Mouse (Mus musculus): ENCODE measurements at regions not wholly inside any gene's neighbourhood (a gene's known extent, or its start where the extent isn't known, plus 50 kb on each side); places are given as distances from the start of the nearest gene placed in this dataset.

DNA sequence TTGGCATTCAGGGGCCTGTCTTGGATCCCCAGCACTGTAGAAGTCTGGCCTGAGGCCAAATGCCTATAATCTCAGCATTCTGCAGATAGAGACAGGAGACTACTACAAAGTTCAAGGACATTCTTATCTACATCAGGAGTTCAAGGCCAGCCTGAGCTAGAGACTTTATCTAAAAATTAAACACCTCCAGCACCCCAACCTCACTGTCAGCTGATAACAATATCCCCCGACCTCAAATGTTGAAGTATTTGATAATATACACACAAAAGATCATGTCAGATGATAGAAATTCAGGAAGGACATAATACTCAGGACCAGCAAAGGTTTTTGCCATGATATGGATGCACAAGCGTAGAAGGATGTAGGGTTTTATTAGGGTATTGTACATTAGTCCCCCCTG, 228.2 kb upstream of the Myocd start:
- Histone ChIP-seq H3K4me1 (ENCODE audit: insufficient read depth, low read length) (peaks cover 11% of the 10 kb centered on the region; the same call in 1 of the 2 replicates), H3K36me3 (ENCODE audit: insufficient read depth, low read length) (no peaks in the 10 kb centered on the region), H3K27ac (ENCODE audit: low read length) (no peak overlapping the region), H3K4me2 (replicated peaks; ENCODE audit: low read depth, low read length) (no peak overlapping the region), H3K27me3 (ENCODE audit: insufficient read depth, low read length) (no peaks in the 10 kb centered on the region), H3K9me3 (ENCODE audit: low read length) (no peaks in the 10 kb centered on the region), H3K9ac (replicated peaks; ENCODE audit: low read length) (no peak overlapping the region), H3K4me3 (ENCODE audit: low read length) (no peak overlapping the region)
- 76% methylated on average over 2 of the region's 2 CpGs for WGBS
- ATAC-seq (ENCODE audit: low FRiP score, low TSS enrichment), result no peak

- Histone ChIP-seq H3K9me3 (ENCODE audit: low read length) (no peaks in the 10 kb centered on the region), H3K4me1 (ENCODE audit: insufficient read depth, low read length) (peaks cover 11% of the 10 kb centered on the region; the same call in 1 of the 2 replicates), H3K27me3 (ENCODE audit: insufficient read depth, low read length) (no peaks in the 10 kb centered on the region), H3K27ac (ENCODE audit: low read length) (no peak overlapping the region), H3K4me3 (ENCODE audit: low read length) (no peak overlapping the region), H3K4me2 (replicated peaks; ENCODE audit: low read depth, low read length) (no peak overlapping the region), H3K36me3 (ENCODE audit: insufficient read depth, low read length) (no peaks in the 10 kb centered on the region), H3K9ac (replicated peaks; ENCODE audit: low read length) (no peak overlapping the region)
- WGBS, result 91% methylated on average over 6 of the region's 6 CpGs
- ATAC-seq (ENCODE audit: low FRiP score, low TSS enrichment), result no peak
These were observed 227.6 kb upstream of the Myocd start for GRCm38 (mm10) chr11:65497415-65497814.

DNA sequence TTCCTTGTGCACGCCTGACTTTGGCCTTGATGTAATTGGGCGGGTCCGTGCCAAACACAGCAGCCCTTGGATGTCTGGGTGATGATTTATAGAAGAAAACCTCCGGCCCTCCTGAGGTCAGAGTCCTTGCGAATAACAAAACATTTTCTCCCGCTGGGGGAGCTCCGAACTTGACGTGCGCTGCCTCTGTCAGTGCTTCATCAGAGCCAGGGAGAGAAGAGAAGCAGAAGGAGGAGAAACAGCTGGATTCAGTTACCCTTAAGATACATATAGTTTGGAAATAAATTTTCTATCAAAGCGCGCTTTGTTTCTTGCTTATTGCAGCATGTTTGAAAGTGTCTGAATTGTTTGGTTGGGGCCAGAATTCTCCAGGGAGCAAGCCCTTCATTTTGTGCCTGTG, 225.2 kb upstream of the Myocd start:
- Histone ChIP-seq H3K9ac (replicated peaks; ENCODE audit: low read length) (no peak overlapping the region), H3K27ac (ENCODE audit: low read length) (no peak overlapping the region), H3K4me3 (ENCODE audit: low read length) (no peak overlapping the region; the same call in 1 of the 2 replicates), H3K36me3 (ENCODE audit: insufficient read depth, low read length) (no peaks in the 10 kb centered on the region), H3K4me1 (ENCODE audit: insufficient read depth, low read length) (peaks cover 11% of the 10 kb centered on the region; the same call in 1 of the 2 replicates), H3K9me3 (ENCODE audit: low read length) (no peaks in the 10 kb centered on the region), H3K27me3 (ENCODE audit: insufficient read depth, low read length) (no peaks in the 10 kb centered on the region), H3K4me2 (replicated peaks; ENCODE audit: low read depth, low read length) (peak overlapping the region; percentile 21)
- peak; percentile 80 for ATAC-seq (ENCODE audit: low FRiP score, low TSS enrichment)
- 8% methylated on average over 11 of the region's 11 CpGs for WGBS

DNA sequence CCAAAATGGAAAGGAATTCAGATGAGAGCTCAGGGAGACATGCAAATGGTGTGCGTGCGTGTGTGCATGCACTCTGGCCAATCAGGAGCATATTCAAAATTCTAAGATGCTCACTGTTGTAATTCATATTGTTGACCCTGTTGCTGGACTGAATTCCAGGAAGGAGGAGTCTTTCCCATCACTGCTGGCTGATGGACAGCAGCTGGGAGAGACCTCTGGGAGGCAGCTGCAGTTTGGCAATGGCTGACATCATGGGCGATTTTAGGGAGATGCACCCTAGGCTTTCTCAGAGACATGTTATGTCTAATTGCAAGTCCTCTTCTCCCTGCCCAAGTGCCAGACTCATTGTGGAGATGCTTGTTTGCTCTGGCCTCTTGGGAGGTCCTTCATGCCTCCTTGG, 220.6 kb upstream of the Myocd start:
- Histone ChIP-seq H3K4me1 (ENCODE audit: insufficient read depth, low read length) (peaks cover 8% of the 10 kb centered on the region; the same call in 1 of the 2 replicates), H3K9me3 (ENCODE audit: low read length) (peaks cover 2% of the 10 kb centered on the region; the same call in 1 of the 2 replicates), H3K27me3 (ENCODE audit: insufficient read depth, low read length) (no peaks in the 10 kb centered on the region), H3K4me2 (replicated peaks; ENCODE audit: low read depth, low read length) (no peak overlapping the region), H3K9ac (replicated peaks; ENCODE audit: low read length) (no peak overlapping the region), H3K4me3 (ENCODE audit: low read length) (no peak overlapping the region), H3K27ac (ENCODE audit: low read length) (no peak overlapping the region), H3K36me3 (ENCODE audit: insufficient read depth, low read length) (no peaks in the 10 kb centered on the region)
- WGBS, result 85% methylated on average over 3 of the region's 3 CpGs
- ATAC-seq (ENCODE audit: low FRiP score, low TSS enrichment), result no peak

GRCm38 (mm10) chr11:65475821-65476540, 206.2 kb upstream of the Myocd start:
- no peak for ATAC-seq (ENCODE audit: low FRiP score, low TSS enrichment)
- no peaks in the 10 kb centered on the region for H3K27me3 ChIP-seq (ENCODE audit: insufficient read depth, low read length)
- no peak overlapping the region for H3K9ac ChIP-seq (replicated peaks; ENCODE audit: low read length)
- no peak overlapping the region for H3K27ac ChIP-seq (ENCODE audit: low read length)
- 72% methylated on average over 18 of the region's 18 CpGs for WGBS
- H3K4me3 ChIP-seq (ENCODE audit: low read length), result no peak overlapping the region
- no peak overlapping the region for H3K4me2 ChIP-seq (replicated peaks; ENCODE audit: low read depth, low read length)
- H3K9me3 ChIP-seq (ENCODE audit: low read length), result no peaks in the 10 kb centered on the region; the same call in 1 of the 2 replicates
- H3K4me1 ChIP-seq (ENCODE audit: insufficient read depth, low read length), result no peaks in the 10 kb centered on the region; the same call in 1 of the 2 replicates
- H3K36me3 ChIP-seq (ENCODE audit: insufficient read depth, low read length), result no peaks in the 10 kb centered on the region

DNA sequence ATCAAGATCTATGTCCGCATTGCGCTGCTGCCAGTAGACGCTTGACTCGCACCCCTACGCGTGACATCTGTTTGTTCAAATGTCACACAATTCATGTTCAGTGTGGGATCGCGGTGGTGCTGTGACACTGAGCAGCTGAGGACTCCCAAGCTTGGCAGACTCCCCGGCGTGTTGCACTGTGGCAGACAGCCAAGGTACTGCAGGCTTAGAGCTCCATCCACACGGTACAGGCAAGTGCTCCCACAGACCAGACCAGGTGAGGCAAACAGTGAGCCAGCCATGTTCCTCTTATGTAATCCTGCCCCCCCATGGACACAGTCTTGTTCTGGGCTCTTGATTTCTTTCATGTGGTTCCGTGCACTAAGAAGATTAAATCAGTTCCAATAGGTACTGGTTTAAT, 205.5 kb upstream of the Myocd start:
- no peaks in the 10 kb centered on the region; the same call in 1 of the 2 replicates for H3K9me3 ChIP-seq (ENCODE audit: low read length)
- no peak overlapping the region for H3K4me3 ChIP-seq (ENCODE audit: low read length)
- no peak overlapping the region for H3K4me2 ChIP-seq (replicated peaks; ENCODE audit: low read depth, low read length)
- H3K36me3 ChIP-seq (ENCODE audit: insufficient read depth, low read length), result no peaks in the 10 kb centered on the region
- no peaks in the 10 kb centered on the region; the same call in 1 of the 2 replicates for H3K4me1 ChIP-seq (ENCODE audit: insufficient read depth, low read length)
- H3K27ac ChIP-seq (ENCODE audit: low read length), result no peak overlapping the region
- H3K27me3 ChIP-seq (ENCODE audit: insufficient read depth, low read length), result no peaks in the 10 kb centered on the region
- peak; percentile 73 for ATAC-seq (ENCODE audit: low FRiP score, low TSS enrichment)
- 68% methylated on average over 12 of the region's 12 CpGs for WGBS
- H3K9ac ChIP-seq (replicated peaks; ENCODE audit: low read length), result no peak overlapping the region

- WGBS, result 83% methylated on average over 9 of the region's 9 CpGs
- Histone ChIP-seq H3K36me3 (ENCODE audit: insufficient read depth, low read length) (no peaks in the 10 kb centered on the region), H3K9me3 (ENCODE audit: low read length) (no peaks in the 10 kb centered on the region; the same call in 1 of the 2 replicates), H3K4me3 (ENCODE audit: low read length) (no peak overlapping the region), H3K9ac (replicated peaks; ENCODE audit: low read length) (no peak overlapping the region), H3K27ac (ENCODE audit: low read length) (no peak overlapping the region), H3K4me1 (ENCODE audit: insufficient read depth, low read length) (no peaks in the 10 kb centered on the region), H3K27me3 (ENCODE audit: insufficient read depth, low read length) (no peaks in the 10 kb centered on the region), H3K4me2 (replicated peaks; ENCODE audit: low read depth, low read length) (no peak overlapping the region)
- ATAC-seq (ENCODE audit: low FRiP score, low TSS enrichment), result no peak
These were observed 200.3 kb upstream of the Myocd start for GRCm38 (mm10) chr11:65469762-65470741.

DNA sequence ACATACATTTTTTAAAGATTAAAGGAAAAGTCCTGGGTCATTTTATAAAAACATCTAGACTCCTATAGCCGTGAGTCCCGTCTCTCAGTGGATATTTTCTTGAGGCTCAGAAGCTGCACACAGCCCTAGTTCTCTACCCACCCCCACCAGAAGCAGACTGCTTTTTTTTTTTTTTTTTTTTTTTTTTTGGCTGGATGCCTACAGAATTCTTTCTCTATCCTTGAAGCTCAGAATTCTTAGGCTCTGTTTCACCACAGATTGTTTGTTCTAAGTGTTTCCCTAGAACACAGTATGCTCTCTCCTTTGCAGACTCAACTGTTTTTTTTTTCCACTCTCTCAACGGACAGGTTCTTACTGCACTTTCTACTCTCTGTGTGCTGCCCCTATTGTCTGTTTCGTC, 191.3 kb upstream of the Myocd start:
- Histone ChIP-seq H3K36me3 (ENCODE audit: insufficient read depth, low read length) (no peaks in the 10 kb centered on the region), H3K4me3 (ENCODE audit: low read length) (no peak overlapping the region), H3K9me3 (ENCODE audit: low read length) (no peaks in the 10 kb centered on the region), H3K27me3 (ENCODE audit: insufficient read depth, low read length) (no peaks in the 10 kb centered on the region), H3K4me2 (replicated peaks; ENCODE audit: low read depth, low read length) (no peak overlapping the region), H3K4me1 (ENCODE audit: insufficient read depth, low read length) (no peaks in the 10 kb centered on the region), H3K9ac (replicated peaks; ENCODE audit: low read length) (no peak overlapping the region), H3K27ac (ENCODE audit: low read length) (no peak overlapping the region)
- no peak for ATAC-seq (ENCODE audit: low FRiP score, low TSS enrichment)
- 55% methylated on average over 4 of the region's 4 CpGs for WGBS

- H3K9me3 ChIP-seq (ENCODE audit: low read length), result no peaks in the 10 kb centered on the region
- no peak for ATAC-seq (ENCODE audit: low FRiP score, low TSS enrichment)
- no peak overlapping the region for H3K9ac ChIP-seq (replicated peaks; ENCODE audit: low read length)
- no peak overlapping the region for H3K4me3 ChIP-seq (ENCODE audit: low read length)
- WGBS, result 83% methylated on average over 3 of the region's 3 CpGs
- no peaks in the 10 kb centered on the region for H3K27me3 ChIP-seq (ENCODE audit: insufficient read depth, low read length)
- H3K4me1 ChIP-seq (ENCODE audit: insufficient read depth, low read length), result no peaks in the 10 kb centered on the region
- H3K4me2 ChIP-seq (replicated peaks; ENCODE audit: low read depth, low read length), result no peak overlapping the region
- H3K36me3 ChIP-seq (ENCODE audit: insufficient read depth, low read length), result no peaks in the 10 kb centered on the region
- no peak overlapping the region for H3K27ac ChIP-seq (ENCODE audit: low read length)
These were observed 178.6 kb upstream of the Myocd start for GRCm38 (mm10) chr11:65448436-65448835.
